Mouse (Mus musculus): Measurements from ENCODE around the gene Mpc2.

Gene Mpc2

DNA sequence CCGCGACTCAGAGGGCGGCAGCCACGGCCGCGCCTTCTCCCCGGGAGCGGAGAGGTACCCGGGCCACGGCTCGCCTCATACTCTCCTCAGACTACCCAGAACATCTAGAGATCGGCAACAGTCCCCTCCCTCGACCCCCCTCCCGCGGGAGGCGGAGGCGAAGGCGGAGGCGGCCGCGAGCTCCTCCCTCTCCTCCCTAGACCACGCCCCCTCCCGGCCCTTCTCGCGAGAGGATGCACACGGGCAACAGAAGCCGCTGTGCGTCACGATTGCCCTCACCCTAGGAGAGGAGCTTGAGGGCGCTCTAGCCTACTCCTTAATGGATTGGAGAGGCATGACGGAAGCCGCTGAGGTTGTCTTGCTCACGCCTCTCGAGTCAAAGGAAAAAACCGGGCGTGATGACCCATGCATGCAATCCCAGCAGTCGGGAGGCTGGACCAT lies at the start of gene Mpc2, which contains the start of gene Dcaf6:
Gene Mpc2 (plus strand): TSS at position 278 of the 441 bp plus-strand sequence.
Gene Dcaf6 (minus strand): TSS at position 116 of the 441 bp plus-strand sequence.
- DNase-seq (ENCODE audit: inconsistent ontology term): peak; percentile 100

DNA sequence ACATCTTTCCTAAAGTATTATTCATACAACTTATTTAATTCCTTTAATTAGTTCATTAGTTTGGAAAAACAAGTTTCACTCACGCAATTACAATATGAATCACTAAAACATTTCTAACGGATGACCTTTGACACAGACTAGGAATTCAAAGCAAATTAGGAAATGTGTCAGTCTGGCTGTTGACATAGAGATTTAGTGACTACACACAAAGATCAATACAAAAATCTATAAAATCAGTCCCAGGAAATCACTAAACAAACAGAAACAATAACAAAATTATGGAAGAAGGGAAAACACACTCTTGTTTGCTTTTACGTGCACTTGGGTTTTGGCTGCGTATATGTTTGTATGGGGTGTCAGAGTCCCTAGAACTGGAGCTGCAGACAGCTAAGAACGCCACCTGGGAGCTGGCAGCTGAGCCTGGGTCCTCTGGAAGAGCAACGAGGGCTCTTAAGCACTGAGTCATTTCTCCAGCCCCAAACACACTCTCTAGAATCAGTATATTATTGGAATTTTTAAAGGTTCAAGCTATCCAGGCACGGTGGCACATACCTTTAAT lies 39.0 kb upstream of the Mpc2 start:
- DNase-seq (ENCODE audit: inconsistent ontology term): no peak

DNA sequence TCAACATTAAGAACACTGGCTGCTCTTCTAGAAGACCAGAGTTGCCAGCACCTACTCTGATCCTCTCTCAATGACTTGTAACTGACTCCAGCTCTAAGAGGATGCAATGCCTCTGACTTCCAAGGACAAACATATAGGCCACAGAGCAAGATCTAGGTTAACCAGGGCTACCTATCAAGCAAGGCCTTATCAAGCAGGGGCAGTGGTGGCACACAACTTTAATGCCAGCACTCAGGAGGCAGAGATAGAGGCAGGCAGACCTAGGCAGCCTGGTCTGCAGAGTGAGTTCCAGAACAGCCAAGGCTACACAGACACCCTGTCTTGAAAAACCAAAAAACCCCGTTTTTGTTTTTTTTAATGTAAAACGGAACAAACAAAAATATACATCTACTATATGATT lies 34.2 kb upstream of the Mpc2 start:
- no peak for DNase-seq (ENCODE audit: inconsistent ontology term)

- DNase-seq (ENCODE audit: inconsistent ontology term): peak; percentile 68
Measured at GRCm38 (mm10) chr1:165432883-165433282, 27.6 kb upstream of the Mpc2 start.

GRCm38 (mm10) chr1:165438289-165439021 lies 22.0 kb upstream of the Mpc2 start:
- DNase-seq (ENCODE audit: inconsistent ontology term): peak; percentile 16

DNA sequence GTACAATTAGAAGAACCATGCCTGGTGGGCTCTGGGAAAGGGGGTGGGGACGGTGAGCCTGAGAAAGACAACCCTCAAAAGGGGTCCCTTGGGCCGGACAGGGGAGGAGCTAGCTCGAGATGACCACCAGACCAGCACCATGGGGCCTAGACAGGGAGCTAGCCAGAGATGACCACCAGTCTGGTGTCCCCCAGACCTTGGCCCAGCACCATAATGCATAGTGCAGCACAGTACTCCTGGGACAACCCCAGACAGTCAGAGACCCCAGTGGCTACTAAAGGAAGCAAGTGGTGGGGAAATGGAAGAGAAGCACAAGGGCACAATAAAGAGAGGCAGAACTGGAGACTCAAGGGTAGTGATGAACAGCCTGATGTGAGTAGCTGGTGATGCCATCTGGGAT lies 19.6 kb upstream of the Mpc2 start:
- DNase-seq (ENCODE audit: inconsistent ontology term): no peak

DNA sequence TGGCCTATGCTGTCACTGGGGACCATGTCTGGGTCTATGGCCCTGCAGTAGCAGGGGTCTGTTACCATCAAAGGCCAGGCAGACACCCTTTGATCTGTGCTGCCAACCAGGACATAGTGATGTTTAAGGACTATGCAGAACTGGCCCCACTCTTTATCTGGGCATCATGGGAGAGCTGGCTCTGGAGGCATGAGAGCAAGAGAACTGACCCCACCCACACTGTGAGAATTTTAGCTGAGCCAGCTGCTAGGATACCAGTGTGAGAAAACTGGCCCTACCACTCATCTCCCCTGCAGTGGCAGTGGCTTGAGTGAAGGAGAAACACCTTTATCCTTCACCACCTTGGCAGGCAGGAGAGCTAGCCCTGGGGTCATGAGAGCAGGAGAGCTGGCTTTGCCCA lies 19.2 kb upstream of the Mpc2 start:
- no peak for DNase-seq (ENCODE audit: inconsistent ontology term)

DNA sequence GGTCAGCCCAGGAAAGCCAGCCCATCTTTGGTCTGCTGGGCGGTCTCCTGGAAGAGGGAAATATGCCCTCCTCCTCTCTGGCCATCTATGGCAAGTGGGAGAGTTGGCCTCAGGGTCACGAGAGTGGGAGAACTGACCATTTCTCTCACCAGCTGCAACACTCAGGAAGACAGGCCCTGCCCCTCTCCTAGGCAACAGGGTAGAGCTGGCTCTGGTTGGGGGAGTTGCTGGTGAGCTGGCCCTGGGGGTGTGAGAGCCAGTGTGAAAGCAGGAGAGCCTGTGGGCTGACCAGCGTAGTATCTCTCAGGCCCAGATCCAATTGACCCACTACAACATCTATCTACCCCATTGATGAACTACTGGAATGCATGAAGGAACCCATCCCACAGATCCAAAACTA lies 18.7 kb upstream of the Mpc2 start:
- DNase-seq (ENCODE audit: inconsistent ontology term): no peak

DNA sequence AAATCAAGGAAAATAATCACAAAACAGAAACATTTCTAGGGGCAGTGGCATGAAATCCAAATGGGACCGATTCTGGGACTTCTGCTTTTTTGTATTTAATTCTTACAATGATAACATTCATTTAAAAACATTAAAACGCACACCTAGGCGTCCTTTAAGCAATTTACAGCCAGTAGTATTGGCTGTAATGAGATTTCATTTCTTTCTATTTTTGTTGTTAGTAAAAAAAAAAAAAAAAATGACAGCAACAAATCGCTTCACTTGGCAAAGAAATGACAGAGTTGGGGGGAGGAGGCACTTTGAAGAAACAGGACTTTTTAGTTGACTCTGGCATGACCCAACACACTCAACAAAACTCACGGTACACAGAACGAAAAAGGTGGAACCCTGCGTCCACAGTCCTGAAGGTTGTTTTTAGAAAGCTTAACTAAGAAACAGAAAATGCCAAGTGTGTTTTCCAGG lies 1.4 kb upstream of the Mpc2 start:
- no peak for DNase-seq (ENCODE audit: inconsistent ontology term)

DNA sequence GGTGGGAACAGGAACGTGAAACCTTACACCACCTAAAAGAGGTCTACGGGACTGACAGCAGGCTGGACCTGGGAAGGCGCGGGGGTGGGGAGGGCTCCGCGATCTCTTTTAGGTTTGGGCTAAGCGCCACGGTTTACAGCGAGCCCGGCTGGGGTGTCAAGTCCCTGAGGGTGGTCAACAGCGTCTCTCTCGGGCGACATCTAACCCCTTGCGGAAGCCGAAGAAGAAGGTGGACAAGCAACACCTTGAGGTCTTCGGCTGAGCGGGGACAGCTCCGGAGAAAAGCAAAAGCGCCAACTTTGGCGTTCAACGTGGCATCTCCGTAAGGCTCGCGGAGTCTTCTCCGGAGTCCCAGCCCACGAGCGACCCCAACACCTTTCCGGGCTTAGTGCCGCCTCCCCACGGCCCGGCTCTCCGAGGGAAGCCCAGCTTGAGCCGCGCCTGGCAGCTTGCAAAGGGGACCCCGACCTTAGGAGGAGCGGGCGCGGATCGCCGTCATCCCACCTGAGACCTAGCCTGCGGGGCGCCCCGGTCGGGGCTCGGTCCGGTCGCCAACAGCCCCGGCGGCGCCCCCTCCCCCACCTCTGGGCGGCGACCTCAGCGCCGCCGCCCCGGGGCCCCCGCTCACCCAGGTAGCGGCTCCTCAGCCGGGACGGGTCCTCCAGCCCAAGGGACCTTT lies 795 bp upstream of the Mpc2 start:
- peak; percentile 64 for DNase-seq (ENCODE audit: inconsistent ontology term)

DNA sequence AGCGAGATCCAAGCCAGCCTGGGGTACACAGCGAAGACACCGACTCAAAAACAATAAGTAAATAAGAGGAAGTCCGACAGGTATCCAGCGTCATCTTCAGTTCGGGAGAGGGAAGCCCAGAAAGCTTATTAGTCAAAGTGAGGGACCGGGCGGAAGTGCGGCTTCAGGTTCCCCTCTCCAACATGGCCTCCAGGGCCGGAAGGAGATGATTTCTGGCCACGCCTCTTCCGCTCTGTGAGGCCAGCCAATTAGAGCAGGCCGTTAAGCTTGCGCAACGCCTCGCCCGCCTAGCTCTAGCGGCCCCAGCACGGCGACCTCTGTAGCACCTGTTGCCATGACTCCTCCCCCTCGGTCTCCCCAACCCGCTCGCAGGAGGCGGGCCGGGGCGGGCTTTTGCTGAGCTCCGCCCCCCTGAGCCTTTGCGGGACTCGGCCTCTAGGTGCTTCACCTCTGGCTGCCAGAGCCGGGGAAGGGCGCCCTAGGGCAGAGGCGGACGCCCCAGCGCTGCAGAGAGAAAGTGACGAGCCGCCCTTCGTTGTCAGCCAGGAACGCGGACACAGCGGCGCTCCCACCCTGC lies 452 bp downstream of the Mpc2 start:
- DNase-seq (ENCODE audit: inconsistent ontology term): peak; percentile 100

- peak; percentile 19 for DNase-seq (ENCODE audit: inconsistent ontology term)
Measured at GRCm38 (mm10) chr1:165461681-165462080, 1.2 kb downstream of the Mpc2 start.

DNA sequence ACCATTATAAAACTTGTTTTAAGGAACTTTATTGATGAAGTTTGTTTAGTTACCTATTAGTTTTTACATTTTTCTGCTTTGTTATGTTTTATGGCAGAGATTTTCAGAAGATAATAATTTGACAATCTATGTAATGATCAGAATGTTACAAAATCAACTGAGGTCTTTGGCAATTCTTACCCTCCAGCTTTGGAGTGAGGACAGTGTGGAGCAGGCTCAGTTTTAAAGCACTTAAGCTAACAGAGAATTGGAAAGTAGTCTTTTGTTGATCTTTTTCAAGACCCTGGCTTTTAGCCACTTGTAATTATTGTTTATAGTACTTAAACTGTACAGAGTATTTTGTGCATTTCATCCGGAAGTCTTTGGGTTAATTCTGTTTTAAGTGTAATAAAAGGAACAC lies 2.4 kb downstream of the Mpc2 start:
- DNase-seq (ENCODE audit: inconsistent ontology term): no peak

- no peak for DNase-seq (ENCODE audit: inconsistent ontology term)
Measured at GRCm38 (mm10) chr1:165464574-165464973, 4.1 kb downstream of the Mpc2 start.

- no peak for DNase-seq (ENCODE audit: inconsistent ontology term)
Measured at GRCm38 (mm10) chr1:165468971-165469370, 8.5 kb downstream of the Mpc2 start.

- no peak for DNase-seq (ENCODE audit: inconsistent ontology term)
Measured at GRCm38 (mm10) chr1:165469717-165470116, 9.3 kb downstream of the Mpc2 start.

DNA sequence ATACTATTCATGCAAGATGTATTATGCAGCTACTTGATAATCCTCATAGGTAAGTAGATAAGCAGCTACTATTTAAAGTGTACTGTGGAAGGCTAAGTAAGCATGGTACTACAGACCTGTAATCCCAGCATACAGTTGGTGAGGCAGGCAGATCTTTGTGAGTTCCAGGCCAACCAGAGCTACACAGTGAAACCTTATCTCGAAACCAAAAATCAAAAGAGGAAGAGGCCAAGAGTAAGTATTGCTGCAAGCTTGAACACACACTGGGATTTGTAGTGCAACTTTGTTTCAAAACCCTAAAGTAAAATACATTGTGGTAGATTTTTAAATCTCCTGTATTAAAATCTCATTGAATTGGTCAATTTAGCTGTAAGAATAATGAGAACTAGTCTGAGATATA lies 11.1 kb downstream of the Mpc2 start:
- DNase-seq (ENCODE audit: inconsistent ontology term): no peak

GRCm38 (mm10) chr1:165484688-165485233 lies 24.3 kb downstream of the Mpc2 start, which contains the start of gene Adcy10:
Gene Adcy10 (plus strand): TSS chr1:165485183.
- DNase-seq (ENCODE audit: inconsistent ontology term): no peak

DNA sequence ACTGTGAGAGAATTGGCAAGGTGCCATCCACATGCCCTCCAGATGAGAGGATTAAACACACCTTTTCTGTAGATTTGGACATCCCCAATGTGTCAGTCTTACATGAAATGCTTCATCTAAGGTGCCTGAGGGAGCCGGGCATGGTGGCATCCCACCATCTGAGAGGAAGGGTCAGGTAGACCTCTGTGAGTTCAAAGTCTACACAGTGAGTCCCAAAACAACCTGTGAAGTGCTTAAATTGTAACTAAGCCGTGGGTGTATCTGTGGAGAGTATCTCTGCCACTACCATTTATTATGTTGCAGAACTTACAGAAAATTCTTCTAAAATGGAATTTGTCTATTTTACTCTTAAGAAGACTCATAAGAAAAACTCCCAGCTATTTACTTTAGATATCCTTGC lies 25.7 kb downstream of the Mpc2 start:
- no peak for DNase-seq (ENCODE audit: inconsistent ontology term)

DNA sequence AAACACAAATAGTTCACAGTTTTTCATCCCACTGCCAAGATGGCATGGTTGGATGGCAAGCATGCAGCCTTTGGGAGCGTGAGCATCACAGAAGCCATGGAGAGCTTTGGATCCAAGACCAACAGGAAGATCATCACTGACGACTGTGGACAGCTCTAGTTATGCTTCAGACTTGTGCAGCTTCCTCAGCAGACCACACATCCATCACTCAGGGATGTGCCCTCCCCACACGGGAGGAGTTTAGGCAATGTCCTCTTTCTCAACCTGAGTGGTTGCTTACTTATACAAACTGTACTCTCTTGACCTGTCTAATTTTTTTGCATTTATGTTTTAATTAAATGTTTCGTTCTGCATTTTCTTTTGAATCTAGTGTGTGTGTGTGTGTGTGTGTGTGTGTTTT lies 28.8 kb downstream of the Mpc2 start:
- no peak for DNase-seq (ENCODE audit: inconsistent ontology term)

DNA sequence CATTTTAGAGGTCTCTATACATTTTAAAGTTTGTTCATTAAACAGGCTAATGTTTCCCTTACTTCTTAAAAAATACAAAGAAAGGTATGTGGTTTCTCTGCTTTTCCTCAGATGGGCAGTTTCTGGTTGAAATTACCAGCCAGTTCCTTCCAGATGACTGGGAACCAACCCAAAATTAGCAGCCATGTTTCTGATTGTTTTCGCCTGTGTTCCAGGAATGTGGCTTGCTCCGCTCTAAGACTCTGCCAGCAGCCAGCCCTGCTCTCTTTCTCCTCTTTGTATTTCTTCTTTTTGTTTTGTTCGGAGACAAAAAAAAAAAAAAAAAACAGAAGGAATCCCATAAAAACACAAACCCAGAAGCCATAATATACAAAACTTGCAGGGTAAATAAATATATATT lies 38.4 kb downstream of the Mpc2 start:
- DNase-seq (ENCODE audit: inconsistent ontology term): peak; percentile 74

All from Muller cell, postnatal 12 days (primary cell).